Mouse (Mus musculus): Measurements from ENCODE around the gene Kcne4.

The Kcne4 gene

GRCm38 (mm10) chr1:78816639-78817038 is at the start of gene Kcne4:
Kcne4 (plus strand) TSS chr1:78816758.
- no peak for DNase-seq (ENCODE audit: low read depth, low spot score)

DNA sequence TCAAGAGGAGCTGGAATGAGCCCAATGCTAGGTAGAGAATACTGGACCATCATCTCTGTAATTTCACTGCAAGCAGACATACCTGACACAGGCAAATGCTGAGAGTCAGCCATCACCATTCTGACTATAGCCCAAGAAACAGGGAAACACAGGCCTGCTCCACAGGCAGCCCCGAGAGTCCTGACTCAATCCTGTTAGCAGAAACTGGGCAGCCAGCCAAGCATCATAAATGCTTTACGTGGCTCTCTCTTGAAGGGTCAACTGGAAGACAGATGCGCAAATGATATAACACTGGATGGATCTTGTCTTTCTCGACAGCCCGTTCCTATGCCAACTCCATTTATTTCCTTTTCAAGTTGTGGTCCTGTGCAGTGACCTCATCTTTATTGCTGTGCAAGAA is 34.7 kb upstream of the Kcne4 start:
- no peak for DNase-seq (ENCODE audit: low read depth, low spot score)

- DNase-seq (ENCODE audit: low read depth, low spot score) = peak; percentile 1
Measured at GRCm38 (mm10) chr1:78784936-78785335, 31.6 kb upstream of the Kcne4 start.

DNA sequence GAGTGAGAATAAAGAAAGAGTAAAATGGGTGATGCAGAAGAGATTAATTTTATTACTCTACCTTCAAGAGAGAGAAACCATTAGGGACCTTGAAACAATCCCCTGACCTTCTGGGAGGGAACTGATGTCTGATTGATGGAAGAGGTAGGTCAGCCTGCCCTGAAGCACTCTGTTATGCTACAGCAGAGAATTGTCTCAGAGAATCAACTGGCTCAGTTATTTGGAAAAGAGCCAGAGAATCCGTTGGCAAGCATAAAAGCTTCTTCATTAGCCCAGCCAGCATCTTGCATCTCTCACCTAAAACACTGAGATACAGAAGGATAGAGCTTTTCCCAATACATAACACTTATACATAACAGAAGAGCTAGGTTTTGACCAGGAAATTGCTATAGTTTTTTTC is 26.8 kb upstream of the Kcne4 start:
- DNase-seq (ENCODE audit: low read depth, low spot score) = peak; percentile 2

DNA sequence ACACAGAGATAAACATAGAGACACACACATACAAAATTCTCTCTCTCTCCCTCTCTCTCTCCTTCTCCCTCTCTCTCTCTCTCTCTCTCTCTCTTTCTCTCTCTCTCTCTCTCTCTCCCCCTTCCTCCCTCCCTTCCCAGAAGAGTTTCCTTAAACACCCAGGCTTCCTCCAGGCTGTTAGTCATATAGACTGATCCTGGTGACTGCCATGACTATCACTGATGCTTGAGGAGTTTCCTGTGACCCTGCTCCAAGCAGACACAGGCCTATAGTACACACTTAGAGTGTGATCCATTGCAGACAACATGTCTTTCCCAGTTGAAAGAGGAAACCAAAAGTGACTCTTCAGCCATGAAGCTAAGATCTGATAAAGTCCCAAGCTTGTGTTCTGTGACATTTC is 9.1 kb upstream of the Kcne4 start:
- DNase-seq (ENCODE audit: low read depth, low spot score) = no peak

DNA sequence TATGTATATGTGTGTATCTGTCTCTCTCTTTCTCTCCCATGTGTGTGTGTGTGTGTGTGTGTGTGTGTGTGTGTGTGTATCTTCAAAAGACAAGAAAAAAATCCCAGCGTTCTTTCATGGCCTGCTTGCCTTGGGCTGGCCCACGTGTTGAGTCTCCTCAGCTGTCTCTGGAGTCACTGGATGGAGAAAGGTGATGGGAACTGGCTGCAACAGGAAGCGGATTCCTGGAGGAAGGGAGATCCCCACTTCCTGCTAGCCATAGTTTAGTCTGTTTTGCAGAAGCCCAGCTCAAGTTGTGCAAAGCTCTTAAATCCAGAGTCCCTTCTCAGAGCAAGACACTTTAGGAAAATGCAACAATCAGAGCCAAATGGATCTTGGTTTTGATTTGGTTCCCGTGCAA is 6.7 kb upstream of the Kcne4 start:
- DNase-seq (ENCODE audit: low read depth, low spot score) = peak; percentile 1

GRCm38 (mm10) chr1:78810904-78811303 is 5.7 kb upstream of the Kcne4 start:
- peak; percentile 1 for DNase-seq (ENCODE audit: low read depth, low spot score)

- peak; percentile 0 for DNase-seq (ENCODE audit: low read depth, low spot score)
Measured at GRCm38 (mm10) chr1:78811975-78812490, 4.5 kb upstream of the Kcne4 start.

DNA sequence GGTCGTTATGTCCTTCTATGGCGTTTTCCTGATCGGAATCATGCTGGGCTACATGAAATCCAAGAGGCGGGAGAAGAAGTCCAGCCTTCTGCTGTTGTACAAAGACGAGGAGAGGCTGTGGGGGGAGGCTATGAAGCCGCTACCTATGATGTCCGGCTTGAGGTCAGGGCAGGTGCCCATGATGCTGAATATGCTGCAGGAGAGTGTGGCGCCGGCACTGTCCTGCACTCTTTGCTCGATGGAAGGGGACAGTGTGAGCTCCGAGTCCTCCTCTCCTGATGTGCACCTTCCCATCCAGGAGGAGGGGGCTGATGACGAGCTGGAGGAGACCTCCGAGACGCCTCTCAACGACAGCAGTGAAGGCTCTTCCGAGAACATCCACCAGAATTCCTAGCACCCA is 1.2 kb downstream of the Kcne4 start:
- DNase-seq (ENCODE audit: low read depth, low spot score) = no peak

GRCm38 (mm10) chr1:78818630-78819526 is 2.3 kb downstream of the Kcne4 start:
- DNase-seq (ENCODE audit: low read depth, low spot score) = no peak

DNA sequence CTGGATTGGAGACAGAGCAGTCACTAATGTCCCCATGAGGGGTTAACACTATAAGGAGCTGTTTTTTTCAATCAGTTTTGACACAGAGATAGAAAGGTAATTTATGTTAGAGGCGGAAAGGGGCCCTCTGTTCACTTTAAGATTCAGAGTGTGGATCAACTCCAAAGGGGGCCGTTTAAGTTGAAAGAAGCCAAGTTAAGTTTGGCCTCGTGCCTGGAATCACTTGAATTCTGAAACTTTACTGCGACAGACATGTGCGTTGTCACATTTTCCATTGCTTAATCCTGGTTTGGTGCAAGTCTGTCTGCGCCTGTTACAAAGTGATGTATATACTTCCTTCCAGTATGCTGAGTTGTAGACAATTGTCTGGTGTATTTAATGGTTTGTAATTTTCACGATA is 3.0 kb downstream of the Kcne4 start:
- DNase-seq (ENCODE audit: low read depth, low spot score) = no peak

DNA sequence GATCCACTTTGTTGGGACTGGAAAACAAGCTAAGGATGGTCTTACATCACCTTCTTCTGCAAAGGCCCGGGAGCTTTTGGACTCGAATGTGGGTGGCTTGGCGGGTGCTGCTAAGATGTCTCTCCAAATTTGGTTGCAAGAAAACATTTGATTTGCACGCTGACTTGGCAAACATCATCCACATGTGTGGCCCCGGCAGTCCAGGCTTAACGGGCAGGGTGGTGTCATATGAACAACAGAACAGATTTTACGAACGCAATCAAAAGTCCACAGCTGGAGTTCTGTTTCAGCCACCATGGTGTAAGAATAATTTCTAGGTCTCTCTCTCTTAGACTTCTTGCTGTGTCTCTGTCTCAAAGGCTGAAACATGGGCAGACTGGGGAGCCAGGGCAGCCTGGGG is 3.6 kb downstream of the Kcne4 start:
- no peak for DNase-seq (ENCODE audit: low read depth, low spot score)

GRCm38 (mm10) chr1:78821111-78821510 is 4.6 kb downstream of the Kcne4 start:
- DNase-seq (ENCODE audit: low read depth, low spot score) = no peak

DNA sequence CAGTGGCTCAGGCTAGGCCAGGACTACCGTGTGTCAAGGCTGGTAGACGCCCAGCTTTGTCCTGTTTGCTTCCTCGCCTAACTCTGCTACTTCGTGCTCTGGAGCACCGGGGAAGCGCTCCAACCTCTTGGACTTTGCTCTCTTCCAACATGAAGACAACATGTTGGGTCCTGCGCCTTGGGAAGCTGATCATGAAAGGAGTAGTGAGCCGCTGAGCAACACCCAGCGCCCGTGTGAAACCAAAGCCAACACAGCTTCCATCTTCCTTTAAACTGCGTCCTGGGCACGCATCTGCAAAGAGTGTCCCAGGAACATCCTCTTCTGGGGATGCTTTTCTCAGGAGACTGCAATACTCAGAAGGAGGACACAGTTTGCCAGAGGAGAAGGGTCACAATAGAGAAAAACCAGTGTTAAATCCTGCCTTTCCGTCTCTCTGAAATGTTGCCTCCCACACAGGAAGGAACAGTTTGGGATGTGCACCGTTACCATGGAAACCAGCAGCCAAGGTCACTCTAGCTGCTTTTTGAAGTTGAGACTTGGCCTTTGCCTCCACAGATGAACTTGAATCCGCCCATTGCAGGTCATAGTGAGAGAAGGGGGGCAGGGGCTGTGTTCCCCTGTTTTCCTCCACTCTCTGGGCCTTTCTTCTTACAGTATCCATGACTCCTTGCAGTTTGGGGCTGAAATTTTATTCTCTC is 5.3 kb downstream of the Kcne4 start:
- DNase-seq (ENCODE audit: low read depth, low spot score) = peak; percentile 64

GRCm38 (mm10) chr1:78825246-78825645 is 8.7 kb downstream of the Kcne4 start:
- no peak for DNase-seq (ENCODE audit: low read depth, low spot score)

- DNase-seq (ENCODE audit: low read depth, low spot score) = no peak
Measured at GRCm38 (mm10) chr1:78838468-78838867, 21.9 kb downstream of the Kcne4 start.

- DNase-seq (ENCODE audit: low read depth, low spot score) = no peak
Measured at GRCm38 (mm10) chr1:78840769-78841168, 24.2 kb downstream of the Kcne4 start.

DNA sequence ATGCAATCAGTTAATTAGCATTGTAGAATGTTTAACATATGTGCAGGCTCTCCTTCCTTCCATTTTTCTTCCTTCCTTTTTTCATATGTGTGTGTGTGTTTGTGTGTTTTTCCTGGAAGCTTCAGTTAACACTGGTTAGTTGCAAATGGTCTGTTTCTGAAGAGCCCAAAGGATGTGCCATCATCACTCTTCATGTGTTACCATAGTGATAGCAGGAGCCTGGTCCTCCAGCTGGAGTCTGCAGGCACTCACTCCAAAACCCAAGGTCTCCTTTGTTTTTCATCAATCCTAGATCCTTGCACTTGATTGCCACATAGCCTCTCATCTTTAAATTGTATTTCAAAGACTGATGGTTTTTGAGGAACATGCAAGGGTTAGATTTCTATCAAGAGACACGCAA is 29.1 kb downstream of the Kcne4 start:
- no peak for DNase-seq (ENCODE audit: low read depth, low spot score)

DNA sequence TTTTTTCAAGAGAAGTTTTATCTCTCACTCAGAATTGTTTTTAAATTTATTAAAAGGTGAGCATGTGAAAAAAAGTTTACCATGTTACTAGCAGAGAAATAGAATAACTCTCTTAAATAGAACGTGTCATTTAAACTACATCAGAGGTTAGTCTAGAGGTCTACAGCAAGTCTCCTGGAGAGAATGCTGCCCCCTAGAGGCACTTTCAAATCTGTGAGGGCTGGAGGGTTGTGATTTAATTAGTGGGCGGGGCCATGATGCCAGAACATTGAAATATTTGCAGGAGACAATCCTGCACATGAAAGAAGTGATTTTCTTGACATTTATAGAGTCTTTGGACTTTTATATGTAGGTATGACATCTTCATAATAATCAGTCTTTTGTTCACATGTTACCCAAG is 29.9 kb downstream of the Kcne4 start:
- peak; percentile 61 for DNase-seq (ENCODE audit: low read depth, low spot score)

GRCm38 (mm10) chr1:78852408-78853093 is 36.0 kb downstream of the Kcne4 start:
- no peak for DNase-seq (ENCODE audit: low read depth, low spot score)

- no peak for DNase-seq (ENCODE audit: low read depth, low spot score)
Measured at GRCm38 (mm10) chr1:78853094-78853445, 36.5 kb downstream of the Kcne4 start.

GRCm38 (mm10) chr1:78854306-78854705 is 37.7 kb downstream of the Kcne4 start:
- no peak for DNase-seq (ENCODE audit: low read depth, low spot score)
